Mouse (Mus musculus) hindbrain, embryonic 12.5 days (tissue): ENCODE data around the gene Khdc3. TPM values are rescaled to one million over a fixed set of nuclear protein-coding genes. Genes with fewer than 3 reads are reported as not detected.
"Not testable (repeated sequence)": the region's sequence is repeated elsewhere in the genome, so short reads cannot be mapped to it uniquely, and the experiment has no call there.

ENCODE experiments used
- ATAC-seq: fragments of 200-750 bp; cut with Nextera tagmentation; 2 replicates; pipeline ENCODE4 v1.8.0; 2017; ENCODE audit warnings: moderate TSS enrichment; ENCODE audit not compliant: low FRiP score
- H3K27ac ChIP-seq: fragments of 300-500 bp; sonication (generic); 2 replicates; pipeline ENCODE4 v1.5.1; 2016; ENCODE audit warnings: mild to moderate bottlenecking
- H3K27me3 ChIP-seq: fragments of 300-500 bp; sonication (generic); 2 replicates; pipeline ENCODE4 v1.6.1; 2016; ENCODE audit warnings: mild to moderate bottlenecking
- H3K36me3 ChIP-seq: fragments of 300-500 bp; sonication (generic); 2 replicates; pipeline ENCODE4 v1.6.1; 2016; ENCODE audit warnings: mild to moderate bottlenecking
- H3K4me1 ChIP-seq: fragments of 300-500 bp; sonication (generic); 2 replicates; pipeline ENCODE4 v1.6.1; 2016
- H3K4me2 ChIP-seq: fragments of 300-500 bp; sonication (generic); replicated peaks from 2 replicates; pipeline ENCODE4 v1.6.1; 2016; ENCODE audit warnings: mild to moderate bottlenecking
- H3K4me3 ChIP-seq: fragments of 300-500 bp; sonication (generic); 2 replicates; pipeline ENCODE4 v1.5.1; 2016; ENCODE audit warnings: mild to moderate bottlenecking
- H3K9ac ChIP-seq: fragments of 300-500 bp; sonication (generic); 2 replicates; pipeline ENCODE4 v1.6.1; 2016; ENCODE audit warnings: mild to moderate bottlenecking, moderate library complexity
- H3K9me3 ChIP-seq: fragments of 300-500 bp; sonication (generic); replicated peaks from 2 replicates; pipeline ENCODE4 v1.6.1; 2016; ENCODE audit warnings: mild to moderate bottlenecking
- WGBS: fragments of 180-500 bp; shearing (Covaris S2); methylation state at CpG from one replicate; pipeline ENCODE4 v1.1.7; 2016; 5-methylcytosine and 5-hydroxymethylcytosine counted together
- polyA plus RNA-seq: library from polyadenylated mRNA; unstranded; fragments of >200 nt; fragmentation: Nextera tagmentation; extraction: Ambion mirVana; gene quantifications from 2 replicates; pipeline ENCODE4 v1.2.1, GENCODE M21; 2016

The Khdc3 gene
- polyA plus RNA-seq: 0.17 TPM in 1 of 2 replicates, not detected in the other

GRCm38 (mm10) chr9:73101536-73101935 lies at the start of gene Khdc3:
Gene Khdc3, plus strand, starts transcription at chr9:73101836.
- Histone ChIP-seq H3K4me2 (no peak within 1 kb of the TSS), H3K9ac (no peak within 1 kb of the TSS), H3K4me1 (peaks cover 8% of the 10 kb centered on the region), H3K27ac (no peak within 1 kb of the TSS), H3K9me3 (no peaks in the 10 kb centered on the region), H3K27me3 (peaks cover 50% of the 10 kb centered on the region), H3K36me3 (no peaks in the 10 kb centered on the region), H3K4me3 (no peak within 1 kb of the TSS)
- 90% methylated on average over 5 of the region's 5 CpGs for WGBS
- no peak for ATAC-seq

DNA sequence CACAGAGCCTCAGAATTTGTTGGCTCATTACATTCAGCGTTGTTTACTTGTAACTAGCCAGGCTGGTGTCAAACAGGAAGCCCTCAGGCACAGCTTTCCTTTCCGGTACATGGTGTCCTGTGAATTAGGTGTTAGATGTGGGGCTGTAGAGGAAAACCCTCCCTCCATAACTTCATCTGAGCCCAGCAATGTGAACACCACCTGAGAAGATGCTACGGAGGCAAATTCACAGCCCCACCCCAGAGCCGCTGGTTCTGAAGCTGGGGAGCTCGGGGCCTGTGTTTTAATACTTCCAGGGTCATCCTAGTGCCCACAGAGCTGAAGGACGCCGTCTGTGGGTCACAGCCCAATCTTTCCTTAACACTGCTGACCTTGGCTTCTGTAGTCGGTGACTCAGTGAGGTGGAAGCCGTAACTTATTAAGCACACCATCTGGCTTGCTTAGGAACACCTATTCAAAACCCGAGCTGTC lies 46.2 kb upstream of the Khdc3 start:
- 72% methylated on average over 10 of the region's 10 CpGs for WGBS
- no peak for ATAC-seq
- H3K27me3 ChIP-seq: no peaks in the 10 kb centered on the region

GRCm38 (mm10) chr9:73059224-73059623 lies 42.4 kb upstream of the Khdc3 start:
- no peak overlapping the region for H3K4me3 ChIP-seq
- no peaks in the 10 kb centered on the region for H3K36me3 ChIP-seq
- H3K4me1 ChIP-seq: peaks cover 8% of the 10 kb centered on the region; the same call in 1 of the 2 replicates
- H3K27me3 ChIP-seq: no peaks in the 10 kb centered on the region
- 87% methylated on average over 4 of the region's 4 CpGs for WGBS
- no peak overlapping the region for H3K9ac ChIP-seq
- no peak overlapping the region for H3K27ac ChIP-seq
- ATAC-seq: no peak
- no peaks in the 10 kb centered on the region for H3K9me3 ChIP-seq
- no peak overlapping the region for H3K4me2 ChIP-seq

More for the DNA sequence above, 46.2 kb upstream of the Khdc3 start:
- Histone ChIP-seq H3K27ac (no peak overlapping the region), H3K9ac (no peak overlapping the region), H3K4me3 (no peak overlapping the region), H3K36me3 (no peaks in the 10 kb centered on the region), H3K4me2 (no peak overlapping the region), H3K9me3 (no peaks in the 10 kb centered on the region), H3K4me1 (no peaks in the 10 kb centered on the region)

- H3K9ac ChIP-seq: no peak overlapping the region
- no peak overlapping the region for H3K4me3 ChIP-seq
- no peak; the same call in 1 of the 2 replicates for ATAC-seq
- peaks cover 23% of the 10 kb centered on the region for H3K4me1 ChIP-seq
- H3K36me3 ChIP-seq: no peaks in the 10 kb centered on the region
- H3K9me3 ChIP-seq: no peaks in the 10 kb centered on the region
- peak overlapping the region; percentile 39 for H3K4me2 ChIP-seq
- 29% methylated on average over 15 of the region's 15 CpGs for WGBS
- no peak overlapping the region for H3K27ac ChIP-seq
- H3K27me3 ChIP-seq: no peaks in the 10 kb centered on the region
Observed at GRCm38 (mm10) chr9:73063621-73064290, 37.9 kb upstream of the Khdc3 start.

GRCm38 (mm10) chr9:73067086-73067485 lies 34.5 kb upstream of the Khdc3 start:
- H3K9ac ChIP-seq: no peak overlapping the region

GRCm38 (mm10) chr9:73068230-73068679 lies 33.4 kb upstream of the Khdc3 start:
- no peak for ATAC-seq
- peaks cover 22% of the 10 kb centered on the region for H3K4me1 ChIP-seq
- H3K4me2 ChIP-seq: no peak overlapping the region
- WGBS: 53% methylated on average over 6 of the region's 6 CpGs
- H3K27ac ChIP-seq: no peak overlapping the region
- no peaks in the 10 kb centered on the region for H3K36me3 ChIP-seq
- no peaks in the 10 kb centered on the region for H3K27me3 ChIP-seq
- no peak overlapping the region for H3K9ac ChIP-seq
- no peaks in the 10 kb centered on the region for H3K9me3 ChIP-seq
- H3K4me3 ChIP-seq: no peak overlapping the region

More at GRCm38 (mm10) chr9:73067086-73067485, 34.5 kb upstream of the Khdc3 start:
- no peaks in the 10 kb centered on the region for H3K36me3 ChIP-seq
- H3K27me3 ChIP-seq: no peaks in the 10 kb centered on the region
- no peaks in the 10 kb centered on the region for H3K9me3 ChIP-seq
- H3K4me2 ChIP-seq: peak overlapping the region; percentile 15; the same call in 1 of the 2 replicates
- H3K27ac ChIP-seq: no peak overlapping the region
- peak; percentile 52; the same call in 1 of the 2 replicates for ATAC-seq
- WGBS: 35% methylated on average over 10 of the region's 10 CpGs
- peaks cover 23% of the 10 kb centered on the region for H3K4me1 ChIP-seq
- H3K4me3 ChIP-seq: no peak overlapping the region

GRCm38 (mm10) chr9:73068688-73069087 lies 32.9 kb upstream of the Khdc3 start:
- Histone ChIP-seq H3K4me1 (peaks cover 18% of the 10 kb centered on the region), H3K9me3 (no peaks in the 10 kb centered on the region), H3K4me3 (no peak overlapping the region), H3K27me3 (no peaks in the 10 kb centered on the region), H3K27ac (no peak overlapping the region), H3K9ac (no peak overlapping the region), H3K36me3 (no peaks in the 10 kb centered on the region), H3K4me2 (no peak overlapping the region)
- no peak for ATAC-seq
- WGBS: 88% methylated on average over 6 of the region's 6 CpGs

- Histone ChIP-seq H3K4me3 (no peak overlapping the region), H3K4me1 (peaks cover 15% of the 10 kb centered on the region), H3K36me3 (no peaks in the 10 kb centered on the region), H3K27ac (no peak overlapping the region), H3K9me3 (no peaks in the 10 kb centered on the region), H3K4me2 (no peak overlapping the region), H3K27me3 (no peaks in the 10 kb centered on the region), H3K9ac (no peak overlapping the region)
- WGBS: 79% methylated on average over 10 of the region's 10 CpGs
- no peak for ATAC-seq
Observed at GRCm38 (mm10) chr9:73070971-73071659, 30.5 kb upstream of the Khdc3 start.

GRCm38 (mm10) chr9:73072426-73072825 lies 29.2 kb upstream of the Khdc3 start:
- no peak for ATAC-seq
- peaks cover 6% of the 10 kb centered on the region for H3K4me1 ChIP-seq
- no peak overlapping the region for H3K9ac ChIP-seq
- 81% methylated on average over 8 of the region's 8 CpGs for WGBS
- no peak overlapping the region for H3K27ac ChIP-seq
- no peaks in the 10 kb centered on the region for H3K36me3 ChIP-seq
- no peaks in the 10 kb centered on the region for H3K9me3 ChIP-seq
- no peaks in the 10 kb centered on the region for H3K27me3 ChIP-seq
- no peak overlapping the region for H3K4me3 ChIP-seq
- H3K4me2 ChIP-seq: no peak overlapping the region

DNA sequence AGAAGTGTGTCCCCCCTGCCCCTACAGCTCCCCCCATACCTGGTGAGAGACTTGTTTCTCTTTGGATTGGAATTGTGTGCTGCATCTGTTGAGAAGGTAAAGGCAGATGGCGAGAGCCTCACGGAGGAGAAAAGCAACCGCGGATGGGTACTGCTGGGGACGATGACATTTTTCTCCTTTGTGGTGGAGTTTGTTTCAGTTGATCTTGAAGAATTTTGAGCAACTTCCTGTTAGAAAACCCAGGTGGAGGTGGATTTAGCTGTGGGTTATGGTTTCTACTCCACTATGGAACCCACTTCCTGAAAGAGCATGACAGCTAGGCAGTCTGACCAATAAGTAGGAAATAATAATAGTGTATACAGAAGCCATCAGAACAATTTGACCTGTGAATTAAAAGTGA lies 28.5 kb upstream of the Khdc3 start:
- 96% methylated on average over 5 of the region's 5 CpGs for WGBS
- peaks cover 2% of the 10 kb centered on the region; the same call in 1 of the 2 replicates for H3K4me1 ChIP-seq
- H3K4me3 ChIP-seq: no peak overlapping the region
- no peaks in the 10 kb centered on the region for H3K27me3 ChIP-seq
- no peak for ATAC-seq
- no peak overlapping the region for H3K9ac ChIP-seq
- H3K36me3 ChIP-seq: no peaks in the 10 kb centered on the region
- H3K4me2 ChIP-seq: no peak overlapping the region
- no peak overlapping the region for H3K27ac ChIP-seq
- H3K9me3 ChIP-seq: no peaks in the 10 kb centered on the region

DNA sequence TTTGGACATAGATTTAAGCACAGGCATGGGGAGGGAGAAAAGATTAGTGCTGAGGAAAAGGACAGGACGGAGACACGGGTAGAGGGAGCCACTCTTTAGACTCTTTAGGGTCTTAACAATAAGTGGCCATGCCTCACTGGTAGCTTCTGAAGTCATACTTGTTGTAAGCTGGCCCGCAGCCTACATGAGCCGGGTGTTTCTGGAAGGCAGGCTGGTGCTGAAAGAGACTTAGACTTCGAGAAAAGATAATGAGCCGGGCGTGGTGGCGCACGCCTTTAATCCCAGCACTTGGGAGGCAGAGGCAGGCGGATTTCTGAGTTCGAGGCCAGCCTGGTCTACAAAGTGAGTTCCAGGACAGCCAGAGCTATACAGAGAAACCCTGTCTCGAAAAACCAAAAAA lies 22.3 kb upstream of the Khdc3 start:
- H3K4me1 ChIP-seq, H3K27me3 ChIP-seq, H3K27ac ChIP-seq, H3K9me3 ChIP-seq, H3K9ac ChIP-seq, ATAC-seq, H3K4me3 ChIP-seq, H3K4me2 ChIP-seq, H3K36me3 ChIP-seq: not testable (repeated sequence)
- 84% methylated on average over 11 of the region's 12 CpGs for whole genome bisulfite sequencing

DNA sequence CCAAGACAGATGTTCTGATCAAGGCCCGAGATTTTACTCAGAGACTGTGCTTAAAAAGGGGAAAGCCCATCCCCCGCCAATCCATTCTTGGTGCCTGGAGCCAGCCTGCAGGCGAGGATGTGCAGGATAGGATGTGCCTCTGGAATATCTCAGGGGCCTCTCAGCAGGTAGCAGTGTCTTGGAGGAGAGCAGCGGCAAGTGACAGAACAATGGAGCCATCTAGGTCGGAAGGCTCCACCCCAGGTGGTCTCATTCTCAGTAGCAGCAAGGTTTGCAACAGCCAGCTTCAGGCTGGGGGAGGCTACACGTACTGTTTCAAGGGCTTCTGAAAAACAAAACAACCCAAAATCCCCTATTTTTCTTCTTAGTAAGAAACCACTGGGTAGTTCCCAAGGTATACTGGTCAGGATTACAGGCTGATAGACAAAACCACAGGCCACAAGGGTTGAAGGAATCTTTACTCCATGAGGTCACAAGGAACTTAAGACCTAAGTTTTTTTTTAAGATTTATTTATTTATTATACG lies 21.8 kb upstream of the Khdc3 start:
- Histone ChIP-seq H3K9ac (no peak overlapping the region), H3K4me1 (no peaks in the 10 kb centered on the region), H3K27me3 (no peaks in the 10 kb centered on the region), H3K9me3 (no peaks in the 10 kb centered on the region), H3K4me2 (no peak overlapping the region), H3K36me3 (no peaks in the 10 kb centered on the region), H3K27ac (no peak overlapping the region), H3K4me3 (no peak overlapping the region)
- 40% methylated on average over 7 of the region's 7 CpGs for WGBS
- no peak for ATAC-seq
